Mouse (Mus musculus) gastrocnemius, postnatal 4 days (tissue): ENCODE measurements around the gene Gm29776. TPM values are rescaled to one million over a fixed set of nuclear protein-coding genes. Genes with fewer than 3 reads are reported as not detected.
A peak's percentile ranks its signal among the peaks of the same experiment; 100 is the strongest.

ENCODE experiments used
- DNase-seq, 2 experiments: peaks; one replicate each; pipeline ENCODE4 v3.0.0; 2021 to 2022; ENCODE audit warnings: low spot score in 2 of 2, mixed read lengths in 2 of 2
- microRNA-seq: library from miRNA; unstranded; fragments of <30 nt; microRNA quantifications from one replicate; pipeline ENCODE4 v1.2.0, GENCODE M21; 2021
- total RNA-seq, 2 experiments: library from RNA; stranded (reverse); gene quantifications; 2 replicates each; pipeline ENCODE4 v1.2.3; 2021

Gene Gm29776
- total RNA-seq, 2 experiments from 2014 or later = 0.16 TPM; not detected in 1

DNA sequence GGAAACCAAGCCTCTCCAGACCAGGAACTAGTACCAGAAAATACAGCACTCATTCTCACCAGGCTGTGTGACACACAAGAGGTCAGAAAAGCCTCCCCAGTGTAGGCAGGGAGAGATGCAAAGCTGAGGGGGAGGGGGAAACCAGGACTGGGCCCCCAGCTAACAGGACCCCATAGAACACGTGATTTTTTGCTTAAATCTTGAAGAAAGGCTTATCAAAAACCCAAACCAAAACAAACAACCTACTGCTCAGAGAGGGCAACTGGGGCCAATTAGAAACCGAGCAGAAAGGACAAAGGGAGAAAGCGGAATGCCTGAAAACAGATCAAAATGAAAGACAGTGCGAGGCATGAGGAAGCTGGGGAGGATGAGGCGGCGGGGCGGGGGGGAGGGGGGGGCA is 45.8 kb downstream of the Gm29776 start:
- no peak for DNase-seq

DNA sequence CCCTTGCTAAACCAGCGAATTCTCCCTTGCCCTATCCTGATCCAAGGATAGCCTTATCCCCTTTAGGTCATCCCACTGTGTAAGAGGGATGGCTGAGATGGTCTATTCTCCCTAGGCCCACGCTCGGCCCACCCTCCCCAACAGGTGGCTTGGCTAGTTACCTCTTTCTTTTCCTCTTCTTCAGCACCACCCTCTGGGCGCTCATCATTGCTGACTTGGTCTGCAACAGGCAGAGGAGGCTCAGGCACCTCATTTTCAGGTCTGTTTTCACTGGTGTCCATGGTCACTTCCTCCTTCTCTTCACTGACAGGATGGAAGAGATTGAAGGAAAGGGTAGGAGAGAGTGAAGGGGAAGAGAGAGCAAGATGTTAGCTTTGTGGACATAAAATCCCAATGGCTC is 47.1 kb downstream of the Gm29776 start:
- no peak for DNase-seq

DNA sequence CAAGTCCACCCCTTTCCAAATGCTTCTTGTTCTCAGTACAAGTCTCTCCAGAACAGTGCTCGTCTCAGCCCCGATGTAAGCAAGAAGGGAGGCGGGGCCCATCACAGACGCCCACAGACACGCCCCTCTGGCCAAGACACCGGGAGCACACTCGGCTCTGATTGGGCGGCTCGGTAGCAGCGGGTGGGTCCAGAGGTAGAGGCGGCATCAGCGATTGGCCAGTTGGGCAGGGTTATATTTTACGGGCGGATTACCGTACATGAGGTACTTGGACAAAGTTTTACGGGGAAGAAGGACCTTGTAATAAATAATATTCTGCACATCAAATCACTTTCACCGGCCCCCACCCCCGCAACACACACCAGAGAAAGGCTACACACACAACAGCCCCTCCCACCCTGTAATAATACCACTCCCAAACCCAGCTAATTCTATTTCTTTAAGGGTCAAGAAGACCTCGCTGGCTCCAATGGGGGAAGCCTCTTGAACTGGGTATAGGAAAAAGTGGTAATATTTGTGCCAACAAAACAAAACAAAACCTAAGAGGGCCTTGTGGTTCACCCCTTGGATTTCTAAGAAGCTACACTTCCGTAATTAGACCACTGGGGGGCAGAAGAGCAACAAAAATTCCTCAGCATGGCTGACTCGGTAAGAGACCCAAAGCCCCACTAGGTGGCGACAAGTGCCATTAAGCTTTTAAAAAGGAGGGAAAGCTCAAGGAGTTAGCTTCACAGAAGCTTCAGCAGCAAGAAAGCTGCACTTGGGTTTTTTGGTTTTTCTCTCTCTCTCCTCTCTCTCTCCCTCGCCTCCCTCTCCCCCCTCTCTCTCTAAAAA is 47.8 kb downstream of the Gm29776 start:
- DNase-seq = peak; percentile 55 to 85

DNA sequence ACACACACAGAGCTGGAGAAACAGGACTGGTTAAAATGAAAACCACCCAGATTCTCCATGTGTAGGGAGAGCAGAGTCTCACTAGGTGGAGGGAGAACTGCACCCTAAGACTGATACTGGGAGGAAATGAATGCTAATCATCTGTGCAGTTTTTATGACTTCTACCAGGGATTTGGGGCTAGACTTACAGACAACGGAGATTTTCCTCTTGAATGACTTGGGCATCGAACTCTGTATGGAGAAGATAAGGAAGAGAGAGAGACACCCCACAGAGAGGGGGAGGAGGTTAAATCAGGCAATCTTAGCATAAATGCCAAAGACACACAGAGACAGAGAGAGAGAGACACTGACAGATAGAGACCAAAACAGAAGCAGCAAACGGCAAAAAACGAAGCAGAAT is 50.7 kb downstream of the Gm29776 start:
- no peak for DNase-seq

DNA sequence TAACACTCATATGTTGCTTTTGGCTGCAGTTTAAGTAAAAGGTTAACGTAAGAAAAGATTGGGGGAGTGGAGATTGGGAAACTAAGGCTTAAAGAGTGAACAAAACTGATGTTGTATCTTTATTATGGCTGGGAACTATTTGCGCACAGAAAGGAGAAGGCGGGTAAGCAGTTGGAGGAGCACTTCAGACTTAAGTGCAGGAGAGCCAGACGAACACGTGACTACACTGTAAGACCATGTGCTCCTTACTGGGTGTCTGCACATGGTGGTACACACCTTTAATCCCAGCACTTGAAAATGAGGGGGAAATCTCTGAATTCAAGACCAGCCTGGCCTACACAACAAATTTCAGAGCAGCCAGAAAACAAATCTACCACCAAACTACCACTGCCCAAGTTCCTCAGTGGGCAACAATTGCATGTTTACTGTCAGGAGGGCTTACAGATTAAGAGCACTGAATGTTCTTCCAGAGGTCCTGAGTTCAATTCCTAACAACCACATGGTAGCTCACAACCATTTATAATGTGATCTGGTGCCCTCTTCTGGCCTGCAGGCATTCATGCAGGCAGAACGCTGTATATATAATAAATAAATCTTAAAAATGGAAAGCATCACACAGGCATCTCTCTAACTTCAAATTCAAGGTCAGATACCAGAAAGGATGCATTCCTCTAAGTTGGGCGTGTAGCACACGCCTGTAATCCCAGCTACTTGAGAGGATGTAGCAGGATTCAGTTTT is 51.6 kb downstream of the Gm29776 start:
- no peak for DNase-seq

DNA sequence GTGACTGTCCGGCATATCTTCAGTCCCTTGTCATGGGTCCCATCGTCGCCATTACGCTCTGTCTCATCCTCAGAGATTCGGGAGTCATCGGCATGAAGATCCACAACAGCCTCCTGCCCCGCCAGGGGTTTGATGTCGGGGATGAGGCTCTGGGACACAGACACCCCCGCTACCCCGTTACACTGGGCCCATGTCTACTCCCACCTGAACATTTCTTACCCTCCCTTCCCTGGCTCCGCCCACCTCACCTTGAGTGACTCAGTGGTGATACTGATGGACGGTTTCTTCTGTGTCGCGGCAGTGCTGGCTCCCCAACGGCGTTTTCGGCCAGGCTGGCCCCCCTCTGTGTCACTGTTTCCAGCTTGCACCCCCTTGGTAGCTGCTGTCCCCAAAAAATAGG is 52.2 kb downstream of the Gm29776 start:
- DNase-seq = no peak

DNA sequence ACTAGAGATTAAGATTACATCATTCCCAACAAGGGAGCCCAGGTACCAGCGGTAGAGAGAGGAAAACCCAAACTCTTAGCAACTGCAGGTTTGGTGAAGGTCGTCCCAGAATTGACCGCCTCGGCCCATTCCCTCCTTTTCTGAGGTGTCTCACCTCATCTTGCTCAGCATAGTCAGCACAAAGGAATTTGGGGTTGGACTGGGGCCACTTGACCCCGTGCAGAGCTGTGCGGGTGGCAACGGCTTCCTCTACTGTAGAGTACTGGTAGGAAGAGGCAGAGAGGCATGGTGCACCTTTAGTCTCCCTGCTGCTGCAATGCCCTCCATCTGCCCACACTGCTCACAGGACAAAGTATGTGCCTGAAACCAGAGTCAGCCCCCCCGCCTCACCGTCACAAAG is 54.3 kb downstream of the Gm29776 start:
- no peak for DNase-seq

DNA sequence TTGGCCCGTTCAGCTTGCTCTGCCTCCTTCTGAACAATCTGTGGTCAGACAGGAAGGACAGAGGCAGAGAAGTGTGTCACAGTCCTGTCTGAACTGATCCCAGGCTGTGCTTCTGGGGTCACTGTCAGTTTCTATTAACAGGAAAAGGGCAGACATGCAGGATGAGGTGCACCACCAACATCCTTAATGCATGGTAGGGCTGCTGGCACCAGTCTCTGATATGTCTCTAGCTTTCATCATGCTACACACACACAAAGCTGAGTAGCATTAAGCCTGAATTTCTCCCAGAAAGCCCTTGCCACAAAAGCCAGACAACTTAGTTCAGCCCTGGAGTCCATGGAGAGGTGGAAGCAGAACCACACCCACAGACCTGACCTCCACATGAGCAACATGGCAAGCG is 55.6 kb downstream of the Gm29776 start:
- DNase-seq = no peak

Small RNA genes lying within 50 kb of the gene (microRNA-seq; reads per million reads assigned to microRNA genes)
- gene Mir6948 = not detected

Other genes with a start within 250 kb of the Gm29776 start
- 10 to 100 TPM; 39.0 to 42.9 TPM for gene Lrp10, start 234.7 kb downstream of the Gm29776 start, total RNA-seq
- not detected for gene Rem2, start 222.7 kb downstream of the Gm29776 start, total RNA-seq
- gene Prmt5, start 181.3 kb downstream of the Gm29776 start, total RNA-seq = 10 to 100 TPM; 40.0 to 40.4 TPM
- 10 to 100 TPM; 18.1 to 21.2 TPM for gene Haus4, start 144.2 kb downstream of the Gm29776 start, total RNA-seq
- gene Ajuba, start 121.3 kb downstream of the Gm29776 start, total RNA-seq = 10 to 100 TPM; 14.6 to 15.8 TPM
- gene 4931414P19Rik, start 92.8 kb downstream of the Gm29776 start, total RNA-seq = 1 to 10 TPM; 4.3 to 6.8 TPM
- gene Psmb5, start 80.8 kb downstream of the Gm29776 start, total RNA-seq = 100 to 1,000 TPM; 173 to 176 TPM
- gene Psmb11, start 77.4 kb downstream of the Gm29776 start, total RNA-seq = not detected
- gene Gm17606, start 57.9 kb downstream of the Gm29776 start, total RNA-seq = not detected
- 1 to 10 TPM; 3.2 to 3.5 TPM for gene Cdh24, start 57.5 kb downstream of the Gm29776 start, total RNA-seq
- 10 to 100 TPM; 25.4 to 27.1 TPM for gene 1700123O20Rik, start 12.6 kb downstream of the Gm29776 start, total RNA-seq
- gene Acin1, start 11.9 kb downstream of the Gm29776 start, total RNA-seq = 100 to 1,000 TPM; 134 to 165 TPM
- not detected for gene Cebpe, start 13.3 kb upstream of the Gm29776 start, total RNA-seq
- gene Slc7a8, start 83.1 kb upstream of the Gm29776 start, total RNA-seq = 1 to 10 TPM; 6.5 to 8.8 TPM
- gene Rnf212b, start 115.3 kb upstream of the Gm29776 start, total RNA-seq = not detected
- gene Homez, start 172.1 kb upstream of the Gm29776 start, total RNA-seq = 1 to 10 TPM; 8.0 to 9.3 TPM
- gene Ppp1r3e, start 178.7 kb upstream of the Gm29776 start, total RNA-seq = 1 to 10 TPM; 8.1 to 9.2 TPM
- gene Bcl2l2, start 184.5 kb upstream of the Gm29776 start, total RNA-seq = 10 to 100 TPM; 35.4 to 38.7 TPM
- gene Gm20521, start 184.6 kb upstream of the Gm29776 start, total RNA-seq = 1 to 10 TPM; 2.3 to 4.1 TPM
- gene Pabpn1, start 193.7 kb upstream of the Gm29776 start, total RNA-seq = 100 to 1,000 TPM; 120 to 149 TPM
- gene Slc22a17, start 214.3 kb upstream of the Gm29776 start, total RNA-seq = 10 to 100 TPM; 22.5 to 27.5 TPM
- 10 to 100 TPM; 31.1 to 32.4 TPM for gene Efs, start 227.3 kb upstream of the Gm29776 start, total RNA-seq
- not detected for gene Il25, start 233.9 kb upstream of the Gm29776 start, total RNA-seq
- gene Cmtm5, start 237.4 kb upstream of the Gm29776 start, total RNA-seq = 1 to 10 TPM; 3.8 to 4.1 TPM